Mouse (Mus musculus) thymus, postnatal 36 days (tissue): ENCODE data around the gene Myo3b.

ENCODE experiments used
- DNase-seq, 2 experiments: peaks; one replicate each; pipeline ENCODE4 v3.0.0; 2022; ENCODE audit warnings: mixed read lengths in 2 of 2

Gene Myo3b

DNA sequence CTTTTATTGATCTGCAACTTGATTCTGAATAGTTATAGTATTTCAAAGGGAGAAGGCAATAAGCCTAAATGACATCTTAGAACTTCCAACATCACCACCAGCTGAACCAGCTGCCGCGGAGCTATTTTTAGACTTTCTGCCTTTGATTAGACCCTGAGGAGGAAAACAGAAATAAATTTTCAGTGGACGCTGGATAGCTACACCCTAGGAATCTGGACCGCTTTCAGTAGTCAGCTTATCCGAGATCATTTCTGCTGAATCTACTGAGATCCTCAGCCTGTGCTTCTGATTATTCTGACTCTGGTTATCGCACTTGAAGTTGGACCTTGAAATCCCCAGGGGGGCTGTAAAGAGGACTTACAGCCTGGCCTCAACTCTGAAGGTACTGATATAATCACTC, 349.7 kb downstream of the Myo3b start:
- no peak for DNase-seq

DNA sequence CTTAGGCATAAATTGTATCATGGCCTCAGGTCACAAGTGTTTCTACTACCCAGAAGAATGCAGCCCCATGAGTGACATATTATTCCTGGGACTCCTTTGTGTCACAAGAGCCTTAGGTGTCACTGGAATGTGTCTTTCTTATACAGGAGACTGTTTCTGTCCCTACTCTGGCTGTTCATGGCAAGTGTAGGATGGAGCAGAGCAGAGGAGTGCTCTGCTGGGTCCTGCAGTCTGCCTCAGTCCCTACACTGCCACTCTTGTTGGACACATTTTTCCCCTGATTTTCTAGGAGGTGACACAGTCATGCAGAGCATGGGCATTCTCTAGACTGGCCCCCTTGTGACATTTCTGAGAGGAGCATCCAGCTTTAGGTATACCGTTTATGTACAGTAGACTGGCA, 350.2 kb downstream of the Myo3b start:
- DNase-seq = no peak

DNA sequence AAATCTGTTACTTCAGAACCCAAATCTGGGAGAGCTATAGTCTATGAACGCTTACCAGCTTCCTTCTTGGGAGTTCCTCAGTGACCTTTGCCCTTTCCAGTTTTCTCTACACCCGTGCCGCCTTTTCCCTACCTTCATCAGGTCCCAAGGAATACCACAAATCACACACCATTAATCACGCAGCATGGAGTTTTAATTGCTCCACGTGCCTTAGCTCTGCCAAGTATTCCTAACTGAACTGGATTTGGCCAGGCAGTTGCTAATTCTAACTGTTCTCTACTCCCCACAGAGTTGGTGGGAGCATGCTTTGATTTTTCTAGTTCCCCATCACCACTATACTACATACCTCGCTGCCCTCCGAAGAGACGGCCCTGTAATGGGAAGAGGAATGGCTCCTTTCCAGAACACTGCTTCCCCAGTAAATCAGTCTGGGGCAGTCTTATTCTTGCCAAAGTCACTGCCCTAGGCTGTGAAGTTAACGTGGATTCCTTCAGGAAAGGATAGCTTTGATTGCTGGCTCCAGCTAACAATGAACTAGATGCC, 358.9 kb downstream of the Myo3b start:
- no peak for DNase-seq

DNA sequence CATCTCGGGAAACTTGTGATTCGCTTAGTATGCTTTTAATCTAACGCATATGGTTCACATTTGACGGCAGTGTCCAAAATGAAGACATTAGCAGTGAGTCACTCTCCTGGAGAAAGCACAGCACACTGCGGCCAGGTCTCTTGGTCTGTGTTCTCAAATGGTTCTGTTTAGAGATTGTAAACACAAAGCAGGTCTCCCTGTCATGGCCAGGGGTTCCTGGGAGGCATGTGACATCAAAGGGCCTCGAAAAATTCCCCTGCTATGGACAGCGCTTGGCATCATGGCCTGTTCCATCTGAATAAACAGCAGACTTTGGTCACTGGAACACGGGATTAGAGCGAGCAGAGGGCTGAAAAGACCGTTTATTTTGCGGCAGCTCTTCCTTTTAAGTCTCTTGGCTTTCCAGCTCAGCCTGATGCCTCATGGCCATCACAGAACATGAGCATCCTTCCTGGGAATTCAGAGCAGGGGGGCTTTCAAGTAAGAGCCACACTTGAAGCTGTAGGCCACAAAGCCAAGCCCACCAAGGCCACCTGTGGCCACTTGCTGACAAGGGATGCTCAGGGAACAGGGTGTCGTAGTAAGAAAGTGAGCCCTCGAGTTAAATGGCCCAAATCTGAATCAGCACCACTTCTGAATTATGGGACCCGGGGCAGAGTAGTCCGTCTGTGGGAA, 360.7 kb downstream of the Myo3b start:
- no peak for DNase-seq

DNA sequence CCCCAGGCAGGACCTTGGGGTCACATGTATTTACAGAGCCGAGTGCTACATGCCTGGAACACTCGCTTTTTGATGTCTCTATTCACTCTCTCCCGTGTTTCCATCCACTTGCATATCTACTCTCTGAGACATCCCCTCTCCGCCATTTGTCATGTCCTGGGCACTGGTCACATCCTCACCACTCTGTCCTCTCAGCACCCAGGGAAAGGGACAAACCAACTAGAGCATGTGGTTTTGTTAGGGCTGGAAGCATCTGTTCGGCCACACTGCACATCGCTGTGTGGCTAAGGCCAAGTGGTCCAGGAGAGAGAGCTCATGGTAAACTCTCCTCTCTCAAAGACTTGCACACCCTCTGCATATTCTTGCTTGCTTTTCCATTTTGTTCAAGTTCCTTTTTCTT, 361.4 kb downstream of the Myo3b start:
- no peak for DNase-seq

DNA sequence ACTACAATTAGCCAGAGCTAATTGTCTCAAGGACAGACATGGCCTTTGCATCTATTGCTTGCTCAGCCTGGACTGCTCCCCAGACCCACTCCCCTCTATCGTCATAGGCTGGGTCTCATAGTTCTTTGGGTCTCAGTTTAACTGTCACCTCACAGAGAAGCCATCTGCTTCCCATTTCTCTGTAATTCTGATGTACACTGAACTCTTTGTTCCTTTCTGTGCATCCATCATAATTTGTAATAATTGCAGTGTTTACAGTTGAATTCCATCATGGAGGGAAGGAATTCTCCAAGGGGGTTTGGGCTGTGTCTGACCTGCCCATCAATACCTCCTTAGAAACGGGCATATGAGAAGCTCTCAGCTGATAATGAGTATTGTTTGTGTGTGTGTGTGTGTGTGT, 365.4 kb downstream of the Myo3b start:
- DNase-seq = no peak

DNA sequence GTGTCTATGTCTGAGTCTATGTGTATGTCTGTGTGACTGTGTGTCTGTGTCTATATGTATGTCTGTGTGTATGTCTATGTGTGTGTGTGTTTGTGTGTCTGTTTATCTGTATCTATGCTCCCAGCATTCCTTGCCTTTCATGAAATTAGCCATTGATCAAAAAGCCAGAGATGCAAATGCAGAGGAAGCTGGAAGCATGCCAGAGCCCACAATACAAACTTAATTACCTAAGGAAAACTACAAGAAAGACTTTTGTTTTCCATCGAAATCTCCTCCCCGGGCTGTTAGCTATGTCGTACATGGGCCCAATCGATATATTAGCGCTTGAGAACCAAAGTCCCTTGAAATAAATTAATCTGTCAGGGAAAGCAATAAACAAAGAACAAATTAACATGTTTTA, 367.9 kb downstream of the Myo3b start:
- DNase-seq = no peak

DNA sequence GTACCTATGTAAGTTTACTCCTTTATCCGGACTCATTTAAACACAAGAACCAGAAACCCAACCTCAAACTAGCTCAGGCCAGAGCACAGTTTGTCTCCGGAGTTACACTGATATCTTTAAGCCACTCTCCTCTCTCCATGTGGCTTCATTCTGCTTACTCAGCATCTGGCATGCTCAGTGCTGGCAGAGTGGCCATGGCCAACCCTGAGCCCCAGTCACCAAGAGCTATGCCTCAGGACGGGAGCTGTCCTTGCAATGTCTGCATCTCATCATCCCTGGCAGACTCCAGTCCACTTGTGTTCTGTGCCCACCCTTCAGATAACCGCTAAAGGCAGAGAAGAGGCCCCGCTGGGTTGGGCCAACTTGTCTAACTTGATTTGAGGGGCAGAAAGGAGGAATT, 368.8 kb downstream of the Myo3b start:
- no peak for DNase-seq

DNA sequence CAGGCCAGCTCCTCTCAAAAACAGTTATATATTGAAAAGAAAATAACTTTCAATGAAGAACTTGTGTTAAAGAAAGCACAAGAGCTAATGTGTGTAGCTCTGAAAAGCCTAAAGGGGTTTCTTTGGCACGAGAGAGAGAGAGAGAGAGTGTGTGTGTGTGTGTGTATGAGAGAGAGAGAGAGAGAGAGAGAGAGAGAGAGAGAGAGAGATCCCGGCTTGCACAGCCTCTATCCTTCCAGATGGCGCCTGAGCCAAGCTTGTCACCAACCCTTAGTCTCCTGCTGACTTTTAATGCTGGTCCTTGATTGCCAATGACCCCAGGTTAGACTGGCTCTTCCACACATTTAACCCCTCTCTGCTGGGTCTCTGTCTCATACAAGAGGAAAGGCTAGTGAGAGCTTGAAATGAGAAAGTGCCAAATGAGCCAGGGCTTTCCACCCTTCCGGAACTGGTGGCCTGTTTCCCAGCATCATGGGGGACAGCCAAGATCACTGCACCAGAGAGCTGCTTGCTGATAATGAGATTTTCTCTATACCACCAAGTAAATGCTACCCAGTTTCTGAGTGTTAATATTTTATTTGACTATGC, 371.5 kb downstream of the Myo3b start:
- DNase-seq = no peak

DNA sequence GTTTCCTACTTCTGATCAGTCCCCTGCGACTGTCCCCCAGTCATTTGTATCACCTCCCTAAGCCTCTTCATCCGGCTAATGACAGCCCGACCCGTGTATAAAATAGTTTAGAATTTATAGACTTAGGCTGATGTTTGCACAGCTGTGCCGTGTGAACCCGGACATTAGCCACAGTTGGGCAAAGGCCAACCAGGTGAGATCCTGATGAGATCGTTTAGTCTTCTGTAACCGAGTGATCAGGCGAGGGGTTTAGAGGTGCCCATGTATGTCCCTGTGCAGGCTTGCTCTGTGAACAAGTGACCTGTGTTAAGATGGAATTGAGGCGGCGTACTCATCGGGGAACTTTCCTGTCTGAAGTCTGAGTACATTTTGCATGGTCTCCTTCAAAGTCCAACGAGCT, 373.4 kb downstream of the Myo3b start:
- DNase-seq = no peak

DNA sequence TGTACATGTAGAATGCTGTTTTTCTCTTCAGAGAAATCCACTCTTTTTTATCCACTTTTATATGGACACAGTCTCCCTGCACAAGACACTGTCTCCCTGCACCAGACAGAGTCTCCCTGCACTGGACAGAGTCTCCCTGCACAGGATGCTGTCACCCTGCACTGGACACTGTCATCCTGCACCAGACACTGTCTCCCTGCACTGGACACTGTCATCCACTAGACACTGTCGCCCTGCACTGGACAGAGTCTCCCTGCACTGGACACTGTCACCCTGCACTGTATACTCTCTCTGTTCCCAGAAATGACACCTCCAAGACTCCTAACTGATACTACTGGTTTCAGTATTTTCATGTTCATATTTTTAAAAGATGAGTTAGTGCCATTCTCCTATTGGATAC, 375.5 kb downstream of the Myo3b start:
- DNase-seq = no peak

DNA sequence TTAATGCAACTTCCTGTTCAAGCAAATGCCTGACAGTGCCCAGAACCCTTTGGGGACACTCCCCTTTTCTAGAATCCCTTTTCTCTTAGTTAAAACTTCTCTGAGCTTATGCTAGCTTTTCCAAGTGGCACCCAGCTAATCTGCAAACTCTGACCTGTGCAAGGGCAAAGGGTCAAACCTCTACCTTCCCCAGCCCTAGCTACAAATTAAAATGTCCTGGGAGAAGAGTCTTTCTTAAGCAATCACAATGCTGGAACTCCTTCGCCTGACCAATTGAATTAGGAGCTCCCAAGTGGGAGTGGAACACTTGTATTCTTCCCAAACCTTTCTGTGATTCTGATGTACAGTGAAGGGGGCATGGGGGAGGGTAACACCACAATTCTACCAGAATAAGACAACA, 376.6 kb downstream of the Myo3b start:
- DNase-seq = no peak

DNA sequence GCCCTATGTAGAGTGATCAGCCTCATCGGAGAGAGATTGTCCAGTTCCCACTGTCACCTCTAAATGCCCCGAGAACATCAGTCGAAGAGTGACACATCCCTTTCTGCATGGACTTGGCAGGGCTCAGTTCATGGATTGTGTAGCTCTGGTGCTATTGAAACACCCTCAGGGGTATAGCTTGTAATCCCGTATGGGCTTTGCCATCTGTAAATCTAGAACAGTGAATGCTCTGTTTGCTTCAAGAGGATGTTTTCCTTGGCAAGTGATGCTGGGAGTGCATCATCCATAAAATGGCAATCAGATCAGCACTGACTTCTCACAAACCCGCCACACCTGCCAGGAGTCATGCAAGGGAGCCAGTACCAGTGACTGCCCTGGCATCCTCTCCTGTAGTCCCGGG, 380.4 kb downstream of the Myo3b start:
- DNase-seq = no peak

DNA sequence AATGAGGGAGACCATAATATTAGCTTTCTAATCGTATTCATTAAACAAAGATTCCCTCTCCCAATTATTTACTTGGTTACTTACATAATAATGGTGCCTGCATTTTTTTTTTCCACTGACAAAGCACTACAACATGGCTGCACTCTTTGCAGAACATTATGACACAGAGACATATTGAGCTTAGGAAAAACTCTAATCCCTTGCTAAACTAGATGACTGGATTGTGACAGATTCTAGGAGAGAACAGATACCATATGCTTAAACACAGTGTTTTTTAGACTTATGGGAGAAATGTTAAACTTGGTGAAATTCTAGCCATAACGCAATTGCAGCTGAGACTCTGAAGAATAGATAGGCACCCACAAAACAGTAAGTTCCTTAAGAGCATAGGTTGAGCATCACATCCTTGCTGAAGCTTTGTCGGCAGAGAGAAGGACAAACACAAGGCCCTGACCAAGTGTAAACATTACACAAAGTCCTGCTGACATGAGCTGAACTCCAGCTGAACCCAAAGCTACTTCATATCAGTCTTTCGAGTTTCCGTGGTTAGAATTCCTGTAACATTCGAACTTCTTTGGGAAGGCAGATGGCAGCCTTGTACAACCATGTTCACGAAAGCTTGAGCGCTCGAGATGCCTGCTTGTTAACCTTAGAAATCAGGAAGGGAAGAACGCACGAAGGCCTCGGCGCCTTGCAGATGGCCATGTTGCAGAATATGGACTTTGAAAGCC, 382.4 kb downstream of the Myo3b start:
- no peak for DNase-seq

DNA sequence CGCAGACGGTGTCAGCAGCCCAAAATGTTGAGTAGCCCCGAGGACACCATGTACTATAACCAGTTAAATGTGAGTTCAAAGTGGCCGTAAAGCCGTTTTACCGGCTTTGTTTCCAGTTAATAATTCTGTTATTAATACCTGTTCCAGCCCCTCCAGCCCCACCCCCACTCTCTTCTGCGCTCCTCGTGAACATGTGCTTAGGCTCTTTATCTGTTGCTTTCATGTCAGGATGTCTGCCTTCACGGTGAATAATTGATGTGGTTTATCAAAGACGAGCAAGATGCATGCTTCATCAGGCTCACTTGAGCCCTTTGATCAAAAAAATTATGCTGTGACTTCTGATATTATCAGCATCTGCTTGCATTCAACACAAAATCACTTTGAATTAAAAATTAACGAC, 386.7 kb downstream of the Myo3b start:
- DNase-seq = peak; percentile 12 to 34

DNA sequence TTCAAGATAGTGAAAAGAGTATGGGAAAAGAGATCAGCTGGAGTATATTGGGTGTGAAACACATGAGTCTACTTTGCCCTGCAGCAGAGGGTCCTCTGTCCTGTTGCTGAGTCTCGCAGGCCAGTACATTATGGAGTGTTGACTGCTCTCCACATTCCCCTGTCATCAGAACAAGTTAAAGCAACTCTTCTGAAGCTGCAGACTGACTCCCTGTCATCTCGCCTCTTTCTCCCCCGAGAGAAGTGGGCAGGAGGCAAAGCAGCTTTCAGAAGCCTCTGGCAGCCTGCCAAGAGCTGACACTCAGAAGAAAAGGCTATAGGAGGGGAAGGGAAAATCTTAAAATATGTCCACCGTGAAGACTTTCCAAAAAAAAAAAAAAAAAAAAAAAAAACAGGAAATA, 404.1 kb downstream of the Myo3b start:
- DNase-seq = no peak

DNA sequence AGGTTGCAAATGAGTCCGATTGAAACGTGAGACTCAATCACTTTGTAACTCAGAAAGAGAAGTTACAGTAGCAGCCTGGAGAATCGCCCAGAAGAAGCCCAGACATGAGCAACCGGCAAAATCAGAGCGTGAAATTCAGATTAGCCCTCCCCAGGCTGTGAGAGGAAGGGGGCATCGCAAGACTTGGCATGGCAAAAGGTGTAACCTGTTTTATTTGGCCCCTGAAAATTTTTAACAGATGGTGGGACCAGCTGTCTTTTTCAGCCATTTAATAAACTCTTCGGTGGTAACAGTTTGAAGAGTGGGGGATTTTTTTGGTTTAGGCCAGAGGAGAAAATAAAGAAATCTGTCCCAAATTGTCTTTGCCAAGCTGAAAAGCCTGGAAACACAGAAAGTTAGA, 405.2 kb downstream of the Myo3b start:
- no peak for DNase-seq

DNA sequence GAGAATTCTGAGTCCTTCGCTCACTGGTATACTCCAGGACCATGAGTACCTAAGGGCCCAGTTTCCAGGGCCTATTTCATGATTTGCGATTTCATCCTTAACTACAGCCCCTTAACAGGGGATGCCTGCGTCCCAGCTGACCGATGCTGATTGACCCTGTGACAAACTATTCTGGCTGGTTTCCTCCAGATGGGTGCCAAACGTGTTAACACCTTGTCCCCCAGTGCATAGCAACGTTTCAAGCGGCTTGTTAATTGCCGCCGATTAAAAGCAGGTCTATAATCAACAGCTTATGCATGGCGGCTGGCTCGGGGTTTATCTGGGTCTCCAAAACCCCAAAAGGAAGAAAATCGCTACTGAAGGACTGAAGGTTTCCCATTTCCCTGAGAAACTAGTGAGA, 417.3 kb downstream of the Myo3b start:
- no peak for DNase-seq

DNA sequence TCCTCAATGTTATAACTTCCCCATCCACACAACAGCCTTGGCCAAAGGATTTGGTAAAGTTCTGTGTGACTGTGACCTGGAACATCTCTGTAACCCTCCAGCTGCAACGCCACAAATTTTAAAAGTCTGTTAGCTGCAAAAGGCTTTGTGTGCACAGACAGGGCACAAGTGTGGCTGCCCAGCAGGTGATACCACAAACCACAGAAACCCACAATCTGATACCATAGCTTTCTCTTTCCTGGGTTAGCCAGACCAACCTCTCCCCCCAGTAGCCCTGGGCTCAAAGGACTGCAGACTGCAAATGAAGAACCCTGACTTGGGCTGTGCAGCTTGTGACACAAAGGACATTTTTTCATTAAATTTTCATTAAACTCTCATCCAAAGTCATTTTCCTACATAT, 424.7 kb downstream of the Myo3b start:
- DNase-seq = no peak

DNA sequence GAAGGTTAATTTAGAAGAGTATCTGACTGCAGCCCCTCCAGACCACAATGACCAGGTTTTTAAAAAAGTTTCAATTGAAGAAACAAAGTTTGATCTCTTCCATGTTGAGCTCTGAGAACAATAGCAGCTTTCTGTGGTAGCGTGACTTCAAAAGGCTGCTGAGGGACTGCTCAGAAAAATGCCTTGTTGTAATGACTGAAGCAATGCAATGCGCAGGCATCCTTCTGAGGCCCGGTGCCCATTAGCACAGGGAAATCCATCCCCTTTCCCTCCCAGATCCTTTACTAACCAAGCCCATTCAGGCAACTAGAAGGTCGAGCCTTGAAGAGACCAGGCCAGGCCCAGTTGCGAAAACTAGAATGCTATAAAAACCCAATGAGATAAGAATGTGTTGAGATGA, 432.2 kb downstream of the Myo3b start:
- no peak for DNase-seq

DNA sequence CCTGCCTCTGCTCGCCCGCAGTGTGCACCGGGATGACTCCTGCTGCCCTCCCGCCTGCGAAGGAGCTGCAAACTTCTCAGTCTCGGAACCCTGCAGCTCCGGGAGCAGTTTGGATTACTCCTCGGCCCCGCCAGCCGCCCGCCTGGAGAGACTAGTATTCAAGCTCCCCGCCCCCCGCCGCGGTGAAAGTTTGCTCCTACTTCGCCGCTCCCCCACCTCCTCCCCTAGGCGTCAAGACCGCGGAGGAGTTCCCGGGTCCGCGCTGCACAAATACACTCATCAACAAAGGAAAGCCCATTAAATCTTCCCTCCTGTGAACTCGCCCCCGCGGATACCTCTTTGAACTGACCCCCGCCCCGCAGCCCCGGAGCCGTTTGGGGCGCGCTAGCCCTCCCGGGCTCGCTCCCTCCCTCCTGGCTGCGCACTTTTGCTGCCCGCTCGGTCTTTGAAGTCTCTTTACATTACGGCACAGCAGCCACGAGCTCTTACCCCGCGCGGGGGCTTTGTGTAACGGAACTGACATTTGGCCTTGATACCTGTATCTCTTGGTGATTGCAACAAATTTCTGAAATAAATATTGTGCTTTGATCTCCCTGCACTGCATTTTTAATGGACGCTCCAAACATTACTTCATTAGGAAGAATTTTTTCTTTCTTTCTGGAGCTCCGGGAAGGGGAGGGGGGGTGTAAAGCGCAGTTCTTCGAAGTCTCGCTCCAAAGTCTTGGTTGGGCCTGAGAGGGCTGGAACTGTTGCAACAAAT, 433.1 kb downstream of the Myo3b start:
- DNase-seq = peak in 1 of 2 experiments; percentile 8
